Mouse (Mus musculus): ENCODE measurements around the gene Mep1a. TPM values are rescaled to one million over a fixed set of nuclear protein-coding genes. Genes with fewer than 3 reads are reported as not detected.

Gene Mep1a
- polyA plus RNA-seq (2012; rRNA removed) = 0.05 and 0.07 TPM in 2 replicates

DNA sequence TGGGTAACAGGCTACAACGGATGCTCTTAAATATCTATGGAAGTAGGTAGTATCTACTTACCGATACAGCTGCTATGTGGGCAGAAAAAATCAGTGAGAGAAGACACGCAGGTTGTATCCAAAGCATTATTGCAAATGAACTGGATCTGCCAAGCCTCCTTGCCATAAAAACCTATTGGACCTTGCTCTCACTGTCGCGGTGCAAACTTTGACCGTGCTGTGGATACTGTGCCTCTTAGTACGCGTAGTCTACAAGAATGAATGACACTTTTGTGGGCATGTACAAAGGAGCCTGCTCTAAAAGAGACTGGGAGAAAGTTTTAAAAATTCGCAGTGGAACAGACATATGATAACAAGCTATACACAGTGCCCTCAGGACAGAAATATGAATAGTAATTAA lies at the start of gene Mep1a:
Mep1a (minus strand) TSS at position 221 of the 400 bp plus-strand sequence.

GRCm38 (mm10) chr17:43543539-43543938 lies 40.9 kb upstream of the Mep1a start, which contains the start of gene Ankrd66:
Ankrd66 (minus strand) TSS chr17:43543639.

Other genes starting within 250 kb of the Mep1a start
- gene Adgrf1, start 232.5 kb downstream of the Mep1a start, polyA plus RNA-seq (2012; rRNA removed) = 0.04 TPM in 2 replicates
- 7.9 and 8.7 TPM in 2 replicates for gene Adgrf5, start 142.4 kb downstream of the Mep1a start, polyA plus RNA-seq (2012; rRNA removed)
- 0.54 and 0.96 TPM in 2 replicates for gene Ankrd66, start 40.8 kb upstream of the Mep1a start, polyA plus RNA-seq (2012; rRNA removed)
- 22.3 and 37.1 TPM in 2 replicates for gene Pla2g7, start 65.3 kb upstream of the Mep1a start, polyA plus RNA-seq (2012; rRNA removed)
- 1.9 and 2.3 TPM in 2 replicates for gene Tdrd6, start 127.5 kb upstream of the Mep1a start, polyA plus RNA-seq (2012; rRNA removed)
- gene Slc25a27, start 164.4 kb upstream of the Mep1a start, polyA plus RNA-seq (2012; rRNA removed) = 67.3 and 69.4 TPM in 2 replicates
- gene Cyp39a1, start 164.6 kb upstream of the Mep1a start, polyA plus RNA-seq (2012; rRNA removed) = 2.7 and 3.5 TPM in 2 replicates

Data from central nervous system, embryonic 18 days (tissue).